Mouse (Mus musculus) midbrain, embryonic 10.5 days (tissue): ENCODE results near the gene Vmn1r38. TPM values are rescaled to one million over a fixed set of nuclear protein-coding genes. Genes with fewer than 3 reads are reported as not detected.
"Not testable (repeated sequence)": the region's sequence is repeated elsewhere in the genome, so short reads cannot be mapped to it uniquely, and the experiment has no call there.

Experiments used
- DNase-seq: peaks from one replicate; pipeline ENCODE4 v3.0.0-alpha.2; 2017; ENCODE audit warnings: low spot score
- H3K27ac ChIP-seq: fragments of 300-500 bp; sonication (generic); replicated peaks from 2 replicates; pipeline ENCODE4 v1.5.1; 2016; ENCODE audit warnings: mild to moderate bottlenecking
- H3K27me3 ChIP-seq: fragments of 300-500 bp; sonication (generic); 2 replicates; pipeline ENCODE4 v1.6.1; 2016; ENCODE audit warnings: low read depth, mild to moderate bottlenecking; ENCODE audit not compliant: poor library complexity, severe bottlenecking
- H3K36me3 ChIP-seq: fragments of 300-500 bp; sonication (generic); 2 replicates; pipeline ENCODE4 v1.6.1; 2016; ENCODE audit warnings: mild to moderate bottlenecking, moderate library complexity
- H3K4me1 ChIP-seq: fragments of 300-500 bp; sonication (generic); 2 replicates; pipeline ENCODE4 v1.6.1; 2016
- H3K4me3 ChIP-seq: fragments of 300-500 bp; sonication (generic); 2 replicates; pipeline ENCODE4 v1.5.1; 2016; ENCODE audit warnings: mild to moderate bottlenecking, moderate library complexity
- H3K9me3 ChIP-seq: fragments of 300-500 bp; sonication (generic); replicated peaks from 2 replicates; pipeline ENCODE4 v1.6.1; 2016; ENCODE audit warnings: mild to moderate bottlenecking
- WGBS: fragments of 180-500 bp; shearing (Covaris S2); methylation state at CpG from one replicate; pipeline ENCODE4 v1.1.7; 2016; 5-methylcytosine and 5-hydroxymethylcytosine counted together
- polyA plus RNA-seq: library from polyadenylated mRNA; unstranded; fragments of >200 nt; fragmentation: Nextera tagmentation; extraction: Ambion mirVana; gene quantifications from 2 replicates; pipeline ENCODE4 v1.2.1, GENCODE M21; 2016

Gene Vmn1r38
- not detected in 2 replicates for polyA plus RNA-seq

GRCm38 (mm10) chr6:66782527-66782926 is at the start of gene Vmn1r38:
Gene Vmn1r38, minus strand, starts transcription at chr6:66782627.
- not testable (repeated sequence) for H3K4me3 ChIP-seq

DNA sequence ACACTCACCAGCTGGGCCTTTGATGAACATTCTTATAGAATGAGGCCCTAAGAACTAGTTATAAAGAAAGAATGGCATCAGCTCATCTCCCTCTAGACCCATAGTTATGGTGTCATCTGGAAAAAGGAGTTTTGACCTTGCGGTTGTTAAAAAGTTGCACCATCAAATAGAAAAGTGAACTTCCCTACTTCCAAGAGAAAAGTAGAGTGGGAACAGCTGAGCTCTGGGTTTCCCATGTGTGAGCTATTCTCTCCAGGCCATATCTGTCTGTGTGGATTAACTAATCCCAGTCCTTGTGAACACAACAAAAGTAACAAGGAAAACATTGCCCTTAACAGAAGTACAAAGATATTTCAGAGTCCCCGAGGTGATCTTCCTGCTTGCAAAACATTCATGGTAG is 28.1 kb upstream of the Vmn1r38 start, which contains the start of gene Vmn1r39:
Gene Vmn1r39 (minus strand): TSS at position 101 of the 400 bp plus-strand sequence.
- Histone ChIP-seq H3K9me3 (no peaks in the 10 kb centered on the region), H3K27me3 (no peaks in the 10 kb centered on the region), H3K36me3 (no peaks in the 10 kb centered on the region), H3K4me3 (no peak within 1 kb of the TSS), H3K27ac (no peak within 1 kb of the TSS), H3K4me1 (no peaks in the 10 kb centered on the region)
- DNase-seq: no peak
- WGBS: 84% methylated on average over 2 of the region's 2 CpGs

More at GRCm38 (mm10) chr6:66782527-66782926, at the start of gene Vmn1r38:
- not testable (repeated sequence) for DNase-seq, H3K9me3 ChIP-seq, H3K27ac ChIP-seq, H3K27me3 ChIP-seq, H3K36me3 ChIP-seq, H3K4me1 ChIP-seq

DNA sequence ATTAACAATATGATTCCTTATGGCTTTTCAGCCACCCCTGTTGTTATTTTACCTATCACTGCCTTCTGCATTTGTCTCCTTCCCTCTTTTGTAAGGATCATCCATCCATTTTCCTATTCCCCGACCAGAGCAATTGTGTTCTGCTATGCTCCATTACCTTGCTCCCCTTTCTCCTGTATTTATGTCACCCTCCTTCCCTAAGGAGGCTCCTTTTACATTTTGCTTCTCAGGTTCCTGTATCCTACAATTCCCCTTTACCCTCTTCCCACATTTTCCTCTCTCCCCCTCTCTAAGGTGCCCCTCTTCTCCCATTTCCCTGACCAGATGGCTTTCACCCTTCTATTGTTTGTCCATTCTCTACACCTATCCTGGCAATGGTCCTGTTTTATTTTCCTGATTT is 23.9 kb upstream of the Vmn1r38 start:
- H3K9me3 ChIP-seq: no peaks in the 10 kb centered on the region
- H3K36me3 ChIP-seq: no peaks in the 10 kb centered on the region
- H3K27me3 ChIP-seq: no peaks in the 10 kb centered on the region
- no peak overlapping the region for H3K27ac ChIP-seq
- DNase-seq: no peak
- no peak overlapping the region for H3K4me3 ChIP-seq
- H3K4me1 ChIP-seq: no peaks in the 10 kb centered on the region
- 67% methylated on average over 1 of the region's 1 CpGs for WGBS

DNA sequence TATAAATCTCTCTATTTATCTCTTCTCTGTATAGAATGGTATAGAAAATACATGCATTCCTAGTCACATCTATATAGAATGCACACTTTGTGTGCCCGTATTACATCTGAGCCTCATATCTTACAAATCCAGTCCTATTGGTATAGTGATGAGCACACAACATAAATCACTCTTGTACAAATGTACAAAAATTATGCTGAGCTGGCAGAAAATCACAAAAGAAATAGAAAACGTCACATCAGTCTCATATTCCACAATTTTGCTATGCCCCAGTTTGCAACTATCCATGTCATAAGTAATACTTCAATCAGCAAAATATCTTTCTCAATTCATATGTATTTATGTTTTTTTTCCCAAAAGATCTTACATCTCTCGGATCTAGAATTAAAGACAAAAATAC is 23.3 kb upstream of the Vmn1r38 start:
- H3K36me3 ChIP-seq: no peaks in the 10 kb centered on the region
- H3K4me3 ChIP-seq: no peak overlapping the region
- no peak overlapping the region for H3K27ac ChIP-seq
- H3K9me3 ChIP-seq: no peaks in the 10 kb centered on the region
- 86% methylated on average over 3 of the region's 3 CpGs for WGBS
- H3K4me1 ChIP-seq: no peaks in the 10 kb centered on the region
- H3K27me3 ChIP-seq: no peaks in the 10 kb centered on the region
- no peak for DNase-seq

- not testable (repeated sequence) for H3K9me3 ChIP-seq, H3K4me1 ChIP-seq, H3K27me3 ChIP-seq, DNase-seq, H3K4me3 ChIP-seq, H3K27ac ChIP-seq, H3K36me3 ChIP-seq
These were observed 53.3 kb downstream of the Vmn1r38 start, which contains the start of gene Vmn1r37 for GRCm38 (mm10) chr6:66729082-66729481. Gene Vmn1r37, plus strand, starts transcription at chr6:66729382.

Other genes starting within 250 kb of the Vmn1r38 start
- gene Mad2l1, start 247.2 kb downstream of the Vmn1r38 start, polyA plus RNA-seq: 139 and 158 TPM in 2 replicates
- 0.05 and 0.15 TPM in 2 replicates for gene Vmn1r32, start 222.5 kb downstream of the Vmn1r38 start, polyA plus RNA-seq
- gene Vmn1r33, start 164.3 kb downstream of the Vmn1r38 start, polyA plus RNA-seq: not detected in 2 replicates
- not detected in 2 replicates for gene Vmn1r34, start 138.7 kb downstream of the Vmn1r38 start, polyA plus RNA-seq
- not detected in 2 replicates for gene Vmn1r35, start 96.7 kb downstream of the Vmn1r38 start, polyA plus RNA-seq
- not detected in 2 replicates for gene Vmn1r36, start 63.5 kb downstream of the Vmn1r38 start, polyA plus RNA-seq
- gene Vmn1r37, start 53.2 kb downstream of the Vmn1r38 start, polyA plus RNA-seq: not detected in 2 replicates
- not detected in 2 replicates for gene Vmn1r39, start 28.0 kb upstream of the Vmn1r38 start, polyA plus RNA-seq
- gene Gng12, start 113.8 kb upstream of the Vmn1r38 start, polyA plus RNA-seq: 42.8 and 50.3 TPM in 2 replicates